Mouse (Mus musculus): ENCODE measurements around the gene Nrg3. TPM values are rescaled to one million over a fixed set of nuclear protein-coding genes. Genes with fewer than 3 reads are reported as not detected.
A peak's percentile ranks its signal among the peaks of the same experiment; 100 is the strongest.
"Not testable (repeated sequence)": the region's sequence is repeated elsewhere in the genome, so short reads cannot be mapped to it uniquely, and the experiment has no call there.

Gene Nrg3
- polyA plus RNA-seq, 1 experiment from 2014 or later, result 14.4 TPM

DNA sequence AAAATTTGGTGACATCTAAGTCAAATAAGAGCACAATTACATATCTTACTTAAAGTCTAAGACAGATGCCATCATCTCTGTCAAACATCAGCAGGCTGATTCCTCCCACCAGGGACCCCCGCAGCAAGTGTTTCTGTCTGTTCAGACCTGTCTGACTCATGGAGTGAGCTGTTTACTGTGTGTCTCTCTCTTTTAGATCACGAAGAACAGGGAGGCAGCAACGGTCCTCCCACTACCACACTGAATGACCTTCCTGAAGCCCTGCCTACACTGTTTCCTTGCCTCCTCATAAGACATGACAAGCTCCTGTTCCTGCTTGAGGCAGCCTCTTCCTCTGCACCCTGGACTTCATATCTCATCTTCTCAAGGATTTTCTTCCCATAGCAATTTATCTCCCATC lies 312.7 kb downstream of the Nrg3 start:
- Histone ChIP-seq H3K9ac (no peak overlapping the region), H3K4me2 (no peak overlapping the region), H3K27ac (replicated peaks) (no peak overlapping the region), H3K9me3 (no peaks in the 10 kb centered on the region), H3K27me3 (no peaks in the 10 kb centered on the region), H3K36me3 (no peaks in the 10 kb centered on the region), H3K4me1 (replicated peaks) (no peaks in the 10 kb centered on the region), H3K4me3 (no peak overlapping the region)
- ATAC-seq (ENCODE audit: low FRiP score, low read depth), result no peak
- 66% methylated on average over 3 of the region's 3 CpGs for WGBS

DNA sequence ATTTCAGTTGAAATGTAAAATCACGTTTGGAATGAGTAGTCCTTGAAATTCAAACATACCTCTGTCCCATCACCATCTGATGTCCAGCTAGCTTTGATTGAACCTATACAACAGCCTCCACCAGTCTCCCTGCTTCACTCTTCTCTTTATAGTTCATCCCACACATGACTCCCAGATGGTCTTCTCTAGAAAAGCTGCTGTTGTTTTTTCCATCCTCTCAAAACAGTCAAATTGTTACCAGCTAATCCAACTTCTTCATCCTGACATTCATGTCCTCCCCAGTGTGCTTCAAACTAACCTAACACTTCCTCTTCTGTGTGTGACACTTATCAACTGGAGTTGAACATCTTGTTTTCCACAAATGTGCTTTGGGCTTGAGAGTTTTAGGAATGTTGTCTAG lies 317.4 kb downstream of the Nrg3 start:
- Histone ChIP-seq H3K4me2 (no peak overlapping the region), H3K4me1 (replicated peaks) (no peaks in the 10 kb centered on the region), H3K36me3 (no peaks in the 10 kb centered on the region), H3K27me3 (no peaks in the 10 kb centered on the region), H3K9me3 (no peaks in the 10 kb centered on the region), H3K9ac (no peak overlapping the region), H3K4me3 (no peak overlapping the region), H3K27ac (replicated peaks) (no peak overlapping the region)
- 61% methylated on average over 1 of the region's 1 CpGs for WGBS
- no peak for ATAC-seq (ENCODE audit: low FRiP score, low read depth)

DNA sequence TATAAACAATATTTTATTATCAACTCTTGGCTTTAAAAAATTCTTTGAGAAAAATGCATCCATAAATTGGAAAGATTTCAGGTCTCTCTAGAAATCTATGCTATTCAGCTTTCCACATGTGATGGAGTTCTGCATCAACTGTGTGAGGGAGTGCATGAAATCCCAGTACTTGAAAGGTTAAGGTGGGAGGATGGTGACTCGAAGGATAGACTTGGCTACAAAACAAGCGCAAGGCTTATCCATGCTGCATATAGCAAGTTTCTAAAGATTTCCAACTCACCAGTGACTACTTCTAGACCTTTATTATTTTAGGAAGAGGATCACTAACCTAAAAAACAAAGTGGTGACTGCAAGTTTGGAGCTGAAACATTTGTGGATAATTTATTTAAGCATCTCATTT lies 343.1 kb downstream of the Nrg3 start:
- H3K27me3 ChIP-seq, result no peaks in the 10 kb centered on the region
- no peak for ATAC-seq (ENCODE audit: low FRiP score, low read depth)
- H3K27ac ChIP-seq (replicated peaks), result no peak overlapping the region
- H3K4me1 ChIP-seq (replicated peaks), result no peaks in the 10 kb centered on the region
- no peaks in the 10 kb centered on the region for H3K9me3 ChIP-seq
- H3K4me2 ChIP-seq, result no peak overlapping the region
- 94% methylated on average over 2 of the region's 2 CpGs for WGBS
- no peak overlapping the region for H3K9ac ChIP-seq
- no peak overlapping the region for H3K4me3 ChIP-seq
- H3K36me3 ChIP-seq, result no peaks in the 10 kb centered on the region

DNA sequence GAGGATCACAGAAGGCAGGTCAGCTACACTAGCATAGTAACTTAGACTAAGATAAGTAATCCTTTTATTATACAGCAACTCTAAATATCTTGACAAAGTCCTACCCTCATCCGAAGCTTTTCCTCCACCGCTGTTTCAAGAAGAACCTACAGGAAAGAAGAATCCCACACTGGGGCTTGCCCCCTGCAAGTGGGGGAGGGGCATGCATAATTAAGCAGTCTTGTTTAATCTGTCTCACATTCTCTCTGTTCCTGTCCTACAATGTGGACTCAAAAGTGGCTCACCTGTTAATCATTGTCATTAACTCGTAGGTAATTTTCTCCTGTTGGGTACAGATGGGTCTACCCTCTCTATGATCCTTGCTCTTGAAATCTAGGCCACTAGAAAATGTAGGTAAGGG lies 354.9 kb downstream of the Nrg3 start:
- H3K36me3 ChIP-seq, result no peaks in the 10 kb centered on the region
- no peak overlapping the region for H3K27ac ChIP-seq (replicated peaks)
- no peaks in the 10 kb centered on the region for H3K27me3 ChIP-seq
- no peak overlapping the region for H3K4me2 ChIP-seq
- 73% methylated on average over 3 of the region's 3 CpGs for WGBS
- H3K9ac ChIP-seq, result no peak overlapping the region
- 0 out of 2 replicates have a peak, but pooled peaks cover 1% of the 10 kb centered on the region for H3K4me1 ChIP-seq (replicated peaks)
- no peak for ATAC-seq (ENCODE audit: low FRiP score, low read depth)
- no peak overlapping the region for H3K4me3 ChIP-seq
- H3K9me3 ChIP-seq, result no peaks in the 10 kb centered on the region

DNA sequence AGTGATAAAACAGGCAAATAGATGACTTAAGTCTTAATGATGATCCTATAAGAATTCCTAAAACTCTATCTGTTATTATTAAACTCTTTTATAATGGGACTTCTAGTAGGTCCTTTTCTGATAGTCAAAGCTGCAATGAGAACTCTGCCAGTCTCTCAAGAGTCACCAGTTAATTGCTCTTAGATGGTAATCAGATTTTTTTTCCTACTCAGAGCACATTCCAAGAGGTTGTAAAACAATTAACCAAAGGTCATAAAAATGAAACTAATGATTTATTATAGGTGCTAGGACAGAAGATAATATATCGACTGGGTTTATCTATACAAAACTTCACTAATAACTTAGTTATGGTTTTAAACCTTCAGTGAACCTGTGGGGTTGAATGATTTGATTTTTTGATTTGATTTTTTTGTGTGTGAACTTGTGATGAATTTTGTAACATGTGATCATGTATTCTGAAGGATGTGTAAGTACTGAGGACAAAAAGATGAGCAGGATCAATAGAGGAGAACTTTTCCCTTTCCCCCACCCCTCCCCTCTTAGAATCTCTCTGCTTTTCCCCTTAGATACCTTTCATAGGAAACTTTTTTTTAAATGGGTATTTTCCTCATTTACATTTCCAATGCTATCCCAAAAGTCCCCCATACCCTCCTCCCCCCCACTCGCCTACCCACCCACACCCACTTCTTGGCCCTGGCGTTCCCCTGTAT lies 356.2 kb downstream of the Nrg3 start:
- H3K4me1 ChIP-seq (replicated peaks); H3K27me3 ChIP-seq; H3K36me3 ChIP-seq; ATAC-seq (ENCODE audit: low FRiP score, low read depth); H3K9ac ChIP-seq; H3K9me3 ChIP-seq; H3K4me3 ChIP-seq; H3K4me2 ChIP-seq; H3K27ac ChIP-seq (replicated peaks): not testable (repeated sequence)
- 89% methylated on average over 3 of the region's 3 CpGs for WGBS

DNA sequence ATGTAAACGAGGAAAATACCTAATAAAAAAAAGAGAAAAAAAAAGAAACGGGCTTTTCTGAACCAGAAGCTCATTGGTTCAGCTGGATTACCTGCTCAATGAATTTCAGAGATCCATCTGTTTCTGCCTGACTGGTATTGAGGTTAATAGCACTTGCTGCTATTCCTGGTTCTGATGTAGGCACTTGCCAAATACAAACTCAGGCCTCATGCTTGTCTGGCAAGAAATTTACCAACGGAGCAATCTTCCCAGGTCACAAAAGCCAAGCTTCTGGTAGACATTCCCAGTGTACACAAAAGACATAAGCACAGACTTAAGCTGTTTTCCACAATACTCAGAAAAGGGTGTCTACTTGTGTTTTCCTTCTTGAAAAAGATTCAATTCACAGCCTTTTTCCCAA lies 363.3 kb downstream of the Nrg3 start:
- WGBS, result 86% methylated on average over 3 of the region's 3 CpGs
- Histone ChIP-seq H3K4me3 (no peak overlapping the region), H3K27ac (replicated peaks) (no peak overlapping the region), H3K9ac (no peak overlapping the region), H3K36me3 (no peaks in the 10 kb centered on the region), H3K4me1 (replicated peaks) (0 out of 2 replicates have a peak, but pooled peaks cover 6% of the 10 kb centered on the region), H3K27me3 (no peaks in the 10 kb centered on the region), H3K9me3 (no peaks in the 10 kb centered on the region), H3K4me2 (no peak overlapping the region)
- ATAC-seq (ENCODE audit: low FRiP score, low read depth), result no peak

DNA sequence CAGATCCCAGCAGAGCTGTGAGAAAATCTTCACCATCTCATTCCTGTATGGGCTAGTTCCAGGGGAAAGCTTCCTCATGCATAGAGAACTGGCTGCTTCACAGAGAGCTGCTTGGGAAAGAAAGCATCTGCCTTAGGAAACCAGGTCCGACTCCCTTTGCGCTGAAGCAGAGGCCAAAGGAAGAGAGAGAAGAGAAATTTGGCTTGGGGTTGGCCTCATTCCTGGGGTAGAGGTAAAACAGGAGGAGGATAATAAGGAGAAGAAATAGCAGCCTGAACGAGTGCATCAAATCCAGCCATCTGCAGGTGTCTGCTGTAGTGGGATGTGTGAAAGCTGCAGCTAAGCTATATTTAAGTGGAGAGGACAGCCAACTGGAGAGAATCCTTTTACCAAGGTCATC lies 366.1 kb downstream of the Nrg3 start:
- no peaks in the 10 kb centered on the region for H3K27me3 ChIP-seq
- no peaks in the 10 kb centered on the region for H3K36me3 ChIP-seq
- no peak overlapping the region for H3K4me3 ChIP-seq
- H3K27ac ChIP-seq (replicated peaks), result no peak overlapping the region
- H3K4me2 ChIP-seq, result no peak overlapping the region
- no peak overlapping the region for H3K9ac ChIP-seq
- H3K4me1 ChIP-seq (replicated peaks), result no peaks in the 10 kb centered on the region
- no peaks in the 10 kb centered on the region for H3K9me3 ChIP-seq
- 89% methylated on average over 3 of the region's 3 CpGs for WGBS
- ATAC-seq (ENCODE audit: low FRiP score, low read depth), result no peak

DNA sequence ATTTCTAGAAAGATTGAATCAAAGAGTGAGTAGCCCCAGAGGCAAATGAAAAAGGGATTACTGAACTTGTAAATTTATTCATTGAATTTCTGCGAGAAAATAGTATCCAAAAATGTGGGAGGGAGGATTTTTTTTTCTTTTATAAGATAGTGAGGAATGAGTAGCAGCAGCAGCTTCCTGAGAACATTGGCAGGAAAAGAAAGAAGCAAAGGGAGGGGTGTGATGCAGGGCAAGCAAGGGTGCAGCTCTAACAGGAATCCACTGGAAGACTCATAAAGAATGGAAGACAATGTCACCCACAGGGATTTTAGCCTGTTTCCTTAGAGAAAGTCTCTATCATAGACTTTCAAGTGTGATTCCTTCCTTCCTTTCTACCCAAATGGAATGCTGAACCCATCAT lies 377.7 kb downstream of the Nrg3 start:
- H3K9me3 ChIP-seq, result no peaks in the 10 kb centered on the region
- ATAC-seq (ENCODE audit: low FRiP score, low read depth), result no peak
- no peak overlapping the region for H3K4me3 ChIP-seq
- H3K27ac ChIP-seq (replicated peaks), result no peak overlapping the region
- no peaks in the 10 kb centered on the region for H3K36me3 ChIP-seq
- H3K9ac ChIP-seq, result no peak overlapping the region
- H3K4me2 ChIP-seq, result no peak overlapping the region
- no peaks in the 10 kb centered on the region for H3K4me1 ChIP-seq (replicated peaks)
- WGBS, result 59% methylated on average over 1 of the region's 1 CpGs
- no peaks in the 10 kb centered on the region for H3K27me3 ChIP-seq

DNA sequence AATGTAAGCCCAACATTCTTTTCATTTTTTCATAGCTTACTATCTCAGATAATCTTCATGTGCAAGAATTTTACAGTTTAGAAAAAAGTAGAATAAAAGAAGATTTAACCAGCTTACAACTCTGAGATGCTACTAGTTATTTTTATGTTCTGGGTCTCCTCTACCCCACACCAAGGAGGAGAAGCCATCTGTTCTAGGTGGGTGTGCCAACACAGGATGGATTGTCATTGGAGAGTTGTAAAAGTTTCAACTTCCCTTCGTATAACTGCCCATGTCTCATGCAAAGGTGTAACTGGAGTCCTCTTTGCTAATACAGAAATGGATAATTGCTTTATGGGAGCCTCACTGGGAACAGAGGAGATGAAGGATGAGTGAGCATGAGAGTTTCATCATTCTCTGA lies 393.4 kb downstream of the Nrg3 start:
- WGBS, result 80% methylated on average over 1 of the region's 1 CpGs

DNA sequence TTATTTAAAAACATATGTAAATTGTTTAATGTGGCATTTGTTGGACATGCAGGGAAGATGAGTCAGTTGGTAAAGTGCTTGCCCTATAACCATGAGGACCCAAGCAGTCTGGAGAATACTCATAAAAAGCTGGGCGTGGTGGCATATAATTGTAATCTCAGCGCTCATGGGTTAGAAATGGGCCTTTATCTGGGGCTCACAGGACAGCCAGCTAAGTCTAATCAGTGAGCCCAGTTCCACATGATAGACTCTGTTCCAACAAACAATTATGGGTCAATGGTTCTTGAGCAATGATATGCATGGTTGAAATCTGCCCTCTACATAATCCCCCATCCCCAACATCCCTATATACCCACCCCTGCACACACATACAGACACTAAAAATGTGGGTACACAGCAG lies 421.3 kb downstream of the Nrg3 start:
- no peak for ATAC-seq (ENCODE audit: low FRiP score, low read depth)
- Histone ChIP-seq H3K4me2 (no peak overlapping the region), H3K9ac (no peak overlapping the region), H3K27me3 (no peaks in the 10 kb centered on the region), H3K4me3 (no peak overlapping the region), H3K9me3 (no peaks in the 10 kb centered on the region), H3K4me1 (replicated peaks) (no peaks in the 10 kb centered on the region), H3K36me3 (no peaks in the 10 kb centered on the region), H3K27ac (replicated peaks) (no peak overlapping the region)
- WGBS, result 91% methylated on average over 2 of the region's 2 CpGs

More for the DNA sequence above, 393.4 kb downstream of the Nrg3 start:
- Histone ChIP-seq H3K36me3 (no peaks in the 10 kb centered on the region), H3K4me1 (replicated peaks) (no peaks in the 10 kb centered on the region), H3K4me2 (no peak overlapping the region), H3K27ac (replicated peaks) (no peak overlapping the region), H3K9me3 (no peaks in the 10 kb centered on the region), H3K9ac (no peak overlapping the region), H3K4me3 (no peak overlapping the region), H3K27me3 (no peaks in the 10 kb centered on the region)
- no peak for ATAC-seq (ENCODE audit: low FRiP score, low read depth)

DNA sequence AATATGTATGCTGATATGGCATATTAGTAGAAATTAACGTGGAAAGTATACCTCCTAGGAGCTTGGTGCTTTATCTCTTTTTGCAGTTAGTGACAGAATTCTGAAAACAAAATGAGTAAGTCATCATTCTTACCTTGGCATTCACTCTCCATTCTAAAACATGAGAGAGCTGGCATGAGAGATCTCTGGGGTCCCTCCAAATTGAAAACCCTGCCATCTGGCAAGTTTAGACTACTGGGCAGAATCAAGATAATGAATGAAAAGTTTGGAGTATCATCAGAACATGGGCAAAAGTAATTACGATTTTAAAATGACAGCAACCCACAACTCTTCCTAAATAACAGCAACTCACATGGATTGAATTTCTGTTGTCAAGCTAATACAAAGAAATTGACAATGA lies 423.9 kb downstream of the Nrg3 start:
- no peak for ATAC-seq (ENCODE audit: low FRiP score, low read depth)
- Histone ChIP-seq H3K36me3 (no peaks in the 10 kb centered on the region), H3K4me3 (no peak overlapping the region), H3K4me2 (no peak overlapping the region), H3K9me3 (no peaks in the 10 kb centered on the region), H3K4me1 (replicated peaks) (0 out of 2 replicates have a peak, but pooled peaks cover 5% of the 10 kb centered on the region), H3K27ac (replicated peaks) (no peak overlapping the region), H3K9ac (no peak overlapping the region), H3K27me3 (no peaks in the 10 kb centered on the region)
- WGBS, result 72% methylated on average over 2 of the region's 2 CpGs

DNA sequence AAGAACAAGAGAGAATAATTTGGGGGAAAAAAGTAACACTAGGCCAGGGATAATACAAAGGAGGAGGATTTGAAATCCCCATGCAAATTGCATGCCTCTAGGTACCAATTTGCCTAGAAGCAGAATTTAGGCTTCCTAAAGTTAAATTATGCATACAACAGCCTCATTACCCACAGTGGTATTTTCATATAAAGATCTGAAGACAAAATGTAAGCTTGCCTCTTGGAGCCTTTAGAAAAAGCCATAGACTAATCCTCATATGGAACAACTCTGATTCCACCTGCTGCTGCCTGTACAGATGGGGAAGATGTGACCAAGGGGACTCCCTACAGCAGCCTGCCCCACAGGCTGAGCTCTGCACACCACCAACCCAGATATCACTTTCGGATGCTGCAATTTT lies 428.6 kb downstream of the Nrg3 start:
- 0 out of 2 replicates have a peak, but pooled peaks cover 7% of the 10 kb centered on the region for H3K4me1 ChIP-seq (replicated peaks)
- H3K4me2 ChIP-seq, result no peak overlapping the region
- no peak for ATAC-seq (ENCODE audit: low FRiP score, low read depth)
- no peak overlapping the region for H3K9ac ChIP-seq
- H3K27me3 ChIP-seq, result no peaks in the 10 kb centered on the region
- no peaks in the 10 kb centered on the region; the same call in 1 of the 2 replicates for H3K9me3 ChIP-seq
- H3K4me3 ChIP-seq, result no peak overlapping the region
- H3K36me3 ChIP-seq, result no peaks in the 10 kb centered on the region
- WGBS, result 79% methylated on average over 1 of the region's 1 CpGs
- no peak overlapping the region for H3K27ac ChIP-seq (replicated peaks)

DNA sequence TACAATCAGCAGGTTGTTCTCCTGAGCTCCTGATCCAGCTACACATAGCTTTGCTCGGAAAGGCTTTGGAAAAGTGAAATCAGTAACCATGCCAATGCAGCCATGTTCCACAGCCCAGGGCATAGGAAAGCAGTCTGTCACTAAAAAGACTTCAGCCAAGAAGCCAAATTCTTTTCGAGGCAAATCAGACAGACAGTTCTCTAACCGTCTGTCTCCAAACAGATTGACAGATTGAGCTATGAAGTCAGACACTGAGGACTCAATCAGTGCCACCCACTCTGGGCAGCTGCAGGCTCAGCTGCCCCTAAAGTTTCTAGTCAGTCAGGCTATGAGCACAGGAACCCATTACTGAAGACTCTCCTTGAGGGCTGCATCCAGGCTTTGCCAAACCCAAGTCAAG lies 429.1 kb downstream of the Nrg3 start:
- H3K27ac ChIP-seq (replicated peaks), result no peak overlapping the region
- WGBS, result 60% methylated on average over 3 of the region's 3 CpGs
- H3K4me3 ChIP-seq, result no peak overlapping the region
- no peaks in the 10 kb centered on the region for H3K36me3 ChIP-seq
- H3K4me1 ChIP-seq (replicated peaks), result 0 out of 2 replicates have a peak, but pooled peaks cover 7% of the 10 kb centered on the region
- H3K9me3 ChIP-seq, result no peaks in the 10 kb centered on the region; the same call in 1 of the 2 replicates
- peak; percentile 45; the same call in 1 of the 2 replicates for ATAC-seq (ENCODE audit: low FRiP score, low read depth)
- H3K9ac ChIP-seq, result no peak overlapping the region
- H3K27me3 ChIP-seq, result no peaks in the 10 kb centered on the region
- H3K4me2 ChIP-seq, result no peak overlapping the region
